Mouse (Mus musculus): Measurements from ENCODE around the gene Senp5. TPM values are rescaled to one million over a fixed set of nuclear protein-coding genes. Genes with fewer than 3 reads are reported as not detected.

The Senp5 gene
- 11.3 and 13.8 TPM in 2 replicates for polyA plus RNA-seq (2015; fragmentation: Nextera tagmentation; extraction: Ambion mirVana)

- peak within 1 kb of the TSS; percentile 78 for H3K4me2 ChIP-seq
- H3K4me1 ChIP-seq, result peaks cover 12% of the 10 kb centered on the region
- H3K27ac ChIP-seq, result peak within 1 kb of the TSS; percentile 83
- peak; percentile 94 for ATAC-seq (ENCODE audit: insufficient read depth, low FRiP score, low read depth)
- H3K9ac ChIP-seq, result peak within 1 kb of the TSS; percentile 91
- WGBS, result under 1% methylated on average over 57 of the region's 66 CpGs
- H3K27me3 ChIP-seq (replicated peaks), result no peaks in the 10 kb centered on the region
- no peaks in the 10 kb centered on the region for H3K36me3 ChIP-seq
- no peaks in the 10 kb centered on the region for H3K9me3 ChIP-seq
- H3K4me3 ChIP-seq (replicated peaks), result peak within 1 kb of the TSS; percentile 97
Measured at GRCm38 (mm10) chr16:32002509-32003477, at the start of gene Senp5. Gene Senp5 (minus strand): TSS chr16:32003287.

DNA sequence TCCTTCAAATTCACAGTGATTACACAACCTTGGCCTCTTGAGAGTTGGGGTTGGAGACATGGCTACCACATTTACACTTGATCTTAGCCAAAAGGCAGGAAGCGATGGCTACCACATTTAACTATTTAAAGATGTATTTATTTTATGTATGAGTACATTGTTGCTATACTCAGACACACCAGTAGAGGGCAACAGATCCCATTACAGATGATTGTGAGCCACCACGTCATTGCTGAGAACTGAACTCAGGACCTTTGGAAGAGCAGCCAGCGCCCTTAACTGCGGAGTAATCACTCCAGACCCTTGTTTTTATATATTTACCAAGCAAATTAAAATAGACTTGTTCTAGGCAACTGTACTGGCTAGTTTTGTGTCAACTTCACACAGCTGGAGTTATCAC is 39.3 kb upstream of the Senp5 start:
- no peaks in the 10 kb centered on the region for H3K4me1 ChIP-seq
- H3K4me3 ChIP-seq (replicated peaks), result no peak overlapping the region
- H3K4me2 ChIP-seq, result no peak overlapping the region
- no peaks in the 10 kb centered on the region for H3K27me3 ChIP-seq (replicated peaks)
- peaks cover 48% of the 10 kb centered on the region for H3K36me3 ChIP-seq
- no peak overlapping the region for H3K27ac ChIP-seq
- ATAC-seq (ENCODE audit: insufficient read depth, low FRiP score, low read depth), result no peak
- H3K9ac ChIP-seq, result no peak overlapping the region
- no peaks in the 10 kb centered on the region for H3K9me3 ChIP-seq
- WGBS, result 90% methylated on average over 4 of the region's 4 CpGs

DNA sequence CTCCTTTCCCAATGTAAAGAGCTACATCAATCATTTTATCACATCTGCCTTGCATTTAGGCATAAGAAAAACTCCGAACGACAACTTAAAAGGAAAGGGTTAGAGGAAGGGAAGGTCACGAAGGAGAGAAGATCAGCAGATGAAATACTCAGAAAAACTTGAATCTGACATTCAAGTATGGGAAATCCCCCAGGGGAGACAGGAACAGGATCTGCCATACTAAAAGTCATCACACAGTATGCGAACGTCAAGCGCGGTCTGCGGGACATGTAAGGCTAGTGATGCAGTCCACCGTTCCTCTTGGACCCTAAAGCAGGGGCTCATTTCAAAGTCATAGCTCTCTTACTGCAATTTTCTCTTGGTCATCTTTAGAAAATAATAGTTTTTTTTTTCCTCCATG is 16.6 kb upstream of the Senp5 start:
- ATAC-seq (ENCODE audit: insufficient read depth, low FRiP score, low read depth), result no peak
- H3K9ac ChIP-seq, result no peak overlapping the region
- no peaks in the 10 kb centered on the region for H3K9me3 ChIP-seq
- H3K4me3 ChIP-seq (replicated peaks), result no peak overlapping the region
- 93% methylated on average over 9 of the region's 9 CpGs for WGBS
- peaks cover 41% of the 10 kb centered on the region for H3K36me3 ChIP-seq
- no peaks in the 10 kb centered on the region for H3K27me3 ChIP-seq (replicated peaks)
- no peak overlapping the region for H3K4me2 ChIP-seq
- H3K4me1 ChIP-seq, result no peaks in the 10 kb centered on the region
- H3K27ac ChIP-seq, result no peak overlapping the region

- Histone ChIP-seq H3K36me3 (no peaks in the 10 kb centered on the region), H3K27me3 (replicated peaks) (no peaks in the 10 kb centered on the region), H3K9me3 (no peaks in the 10 kb centered on the region), H3K27ac (no peak overlapping the region), H3K4me1 (no peaks in the 10 kb centered on the region), H3K4me2 (no peak overlapping the region), H3K9ac (no peak overlapping the region), H3K4me3 (replicated peaks) (no peak overlapping the region)
- WGBS, result 70% methylated on average over 4 of the region's 4 CpGs
- no peak for ATAC-seq (ENCODE audit: insufficient read depth, low FRiP score, low read depth)
Measured at GRCm38 (mm10) chr16:32010330-32010729, 7.2 kb upstream of the Senp5 start.

DNA sequence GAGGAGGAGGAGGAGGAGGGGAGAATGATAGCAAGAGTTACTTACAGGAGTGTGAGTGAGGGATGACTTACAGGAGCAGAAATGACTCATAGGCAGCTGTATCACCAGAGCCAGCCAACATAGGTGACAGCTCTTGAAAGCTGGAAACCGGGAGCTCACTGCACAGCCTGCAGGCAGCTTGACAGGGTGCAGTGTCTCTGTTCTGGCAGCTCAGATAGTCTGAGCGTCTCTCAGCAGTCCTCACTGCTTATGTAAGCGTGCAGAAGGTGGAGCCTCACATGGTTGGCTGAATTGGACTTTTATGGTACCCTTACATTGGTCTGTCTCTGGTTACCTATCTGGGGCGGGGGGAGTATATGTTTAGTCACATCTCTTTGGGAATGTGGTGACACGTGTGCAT is 6.8 kb upstream of the Senp5 start:
- no peak overlapping the region for H3K27ac ChIP-seq
- H3K36me3 ChIP-seq, result no peaks in the 10 kb centered on the region
- H3K9me3 ChIP-seq, result no peaks in the 10 kb centered on the region
- ATAC-seq (ENCODE audit: insufficient read depth, low FRiP score, low read depth), result 0 out of 2 replicates have a peak, but pooled peaks have one; percentile 47
- H3K9ac ChIP-seq, result no peak overlapping the region
- H3K27me3 ChIP-seq (replicated peaks), result no peaks in the 10 kb centered on the region
- H3K4me1 ChIP-seq, result no peaks in the 10 kb centered on the region
- H3K4me3 ChIP-seq (replicated peaks), result no peak overlapping the region
- H3K4me2 ChIP-seq, result no peak overlapping the region
- WGBS, result 28% methylated on average over 5 of the region's 5 CpGs

DNA sequence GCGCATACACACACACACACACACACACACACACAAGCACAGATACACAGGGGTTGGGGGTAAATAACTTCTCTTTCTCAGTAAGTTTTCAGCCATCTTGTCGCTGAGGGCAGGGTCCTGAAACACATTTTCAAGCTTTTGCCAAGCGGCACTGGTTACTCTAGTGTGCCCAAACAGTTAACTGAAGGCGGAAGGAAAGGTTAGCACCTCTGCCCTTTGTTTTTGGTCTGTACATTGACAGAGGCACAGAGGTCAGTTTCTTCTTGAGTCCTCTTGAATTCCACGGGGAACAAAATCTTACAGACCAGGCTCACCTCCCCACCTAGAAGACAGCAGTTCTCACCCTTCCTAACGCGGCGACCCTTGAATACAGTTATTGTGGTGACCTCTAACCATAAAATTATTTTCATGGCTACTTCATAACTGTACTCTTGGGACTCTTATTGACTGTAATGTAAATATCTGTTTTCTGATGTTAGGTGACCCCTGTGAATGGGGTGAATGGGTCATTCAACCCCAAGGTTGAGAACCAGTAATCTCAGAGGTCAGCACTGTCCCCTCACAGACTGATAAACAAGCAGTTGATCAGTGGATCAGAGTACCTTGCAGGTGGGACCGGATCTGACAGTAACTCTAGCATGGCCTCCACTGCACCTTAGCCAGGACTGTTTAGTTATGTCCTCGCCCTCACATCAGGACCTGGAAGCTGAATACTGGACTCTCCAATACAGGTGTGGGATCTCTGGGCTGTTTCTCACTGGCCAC is 5.6 kb upstream of the Senp5 start:
- Histone ChIP-seq H3K9me3 (no peaks in the 10 kb centered on the region), H3K4me3 (replicated peaks) (no peak overlapping the region), H3K4me1 (peaks cover under 1% of the 10 kb centered on the region; the same call in 1 of the 2 replicates), H3K27ac (no peak overlapping the region), H3K27me3 (replicated peaks) (no peaks in the 10 kb centered on the region), H3K4me2 (no peak overlapping the region), H3K36me3 (no peaks in the 10 kb centered on the region), H3K9ac (no peak overlapping the region)
- 0 out of 2 replicates have a peak, but pooled peaks have one; percentile 6 for ATAC-seq (ENCODE audit: insufficient read depth, low FRiP score, low read depth)
- WGBS, result 57% methylated on average over 10 of the region's 10 CpGs

- peaks cover 12% of the 10 kb centered on the region for H3K4me1 ChIP-seq
- no peak for ATAC-seq (ENCODE audit: insufficient read depth, low FRiP score, low read depth)
- H3K9ac ChIP-seq, result no peak overlapping the region
- H3K36me3 ChIP-seq, result no peaks in the 10 kb centered on the region
- no peak overlapping the region for H3K27ac ChIP-seq
- no peak overlapping the region for H3K4me2 ChIP-seq
- no peaks in the 10 kb centered on the region for H3K27me3 ChIP-seq (replicated peaks)
- H3K4me3 ChIP-seq (replicated peaks), result no peak overlapping the region
- no peaks in the 10 kb centered on the region for H3K9me3 ChIP-seq
- 90% methylated on average over 3 of the region's 3 CpGs for WGBS
Measured at GRCm38 (mm10) chr16:32004731-32005130, 1.6 kb upstream of the Senp5 start.

GRCm38 (mm10) chr16:31996371-31996770 is 6.7 kb downstream of the Senp5 start:
- no peak overlapping the region for H3K4me2 ChIP-seq
- ATAC-seq (ENCODE audit: insufficient read depth, low FRiP score, low read depth), result no peak
- H3K9me3 ChIP-seq, result no peaks in the 10 kb centered on the region
- 0 out of 2 replicates have a peak, but pooled peaks cover under 1% of the 10 kb centered on the region for H3K4me1 ChIP-seq
- H3K9ac ChIP-seq, result no peak overlapping the region
- H3K27ac ChIP-seq, result no peak overlapping the region
- 86% methylated on average over 5 of the region's 5 CpGs for WGBS
- H3K4me3 ChIP-seq (replicated peaks), result no peak overlapping the region
- H3K27me3 ChIP-seq (replicated peaks), result no peaks in the 10 kb centered on the region
- H3K36me3 ChIP-seq, result peaks cover 3% of the 10 kb centered on the region; the same call in 1 of the 2 replicates

DNA sequence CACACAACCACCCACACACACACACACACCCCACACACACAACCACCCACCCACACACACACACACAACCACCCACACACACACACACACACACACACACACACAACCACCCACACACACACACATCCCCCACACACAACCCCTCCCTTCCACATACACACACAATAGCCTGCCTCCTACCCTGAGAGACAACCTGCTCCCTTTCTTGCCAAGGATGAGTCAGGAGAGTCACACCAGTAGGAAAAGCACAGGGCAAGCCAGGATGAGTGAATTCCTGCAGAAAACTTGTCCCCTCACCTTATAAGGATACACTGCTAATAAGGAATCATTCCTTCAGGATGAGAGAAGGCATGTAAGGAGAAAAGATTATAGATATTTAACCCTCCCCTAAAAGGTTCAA is 9.1 kb downstream of the Senp5 start:
- Histone ChIP-seq H3K4me2 (no peak overlapping the region), H3K9me3 (no peaks in the 10 kb centered on the region), H3K4me1 (no peaks in the 10 kb centered on the region), H3K36me3 (peaks cover 14% of the 10 kb centered on the region), H3K27me3 (replicated peaks) (no peaks in the 10 kb centered on the region), H3K4me3 (replicated peaks) (no peak overlapping the region), H3K9ac (no peak overlapping the region), H3K27ac (no peak overlapping the region)
- ATAC-seq (ENCODE audit: insufficient read depth, low FRiP score, low read depth), result no peak

- 95% methylated on average over 4 of the region's 4 CpGs for WGBS
- Histone ChIP-seq H3K4me3 (replicated peaks) (no peak overlapping the region), H3K27me3 (replicated peaks) (no peaks in the 10 kb centered on the region), H3K27ac (no peak overlapping the region), H3K4me2 (no peak overlapping the region), H3K9ac (no peak overlapping the region), H3K4me1 (no peaks in the 10 kb centered on the region), H3K36me3 (peaks cover 19% of the 10 kb centered on the region), H3K9me3 (no peaks in the 10 kb centered on the region)
- ATAC-seq (ENCODE audit: insufficient read depth, low FRiP score, low read depth), result no peak
Measured at GRCm38 (mm10) chr16:31993195-31993594, 9.9 kb downstream of the Senp5 start.

- H3K27me3 ChIP-seq (replicated peaks), result no peaks in the 10 kb centered on the region
- H3K4me2 ChIP-seq, result no peak overlapping the region
- H3K4me1 ChIP-seq, result no peaks in the 10 kb centered on the region
- H3K27ac ChIP-seq, result no peak overlapping the region
- no peaks in the 10 kb centered on the region for H3K9me3 ChIP-seq
- no peak overlapping the region for H3K9ac ChIP-seq
- ATAC-seq (ENCODE audit: insufficient read depth, low FRiP score, low read depth), result no peak
- peaks cover 19% of the 10 kb centered on the region for H3K36me3 ChIP-seq
- no peak overlapping the region for H3K4me3 ChIP-seq (replicated peaks)
- WGBS, result 50% methylated on average over 1 of the region's 1 CpGs
Measured at GRCm38 (mm10) chr16:31992039-31992438, 11.0 kb downstream of the Senp5 start.

GRCm38 (mm10) chr16:31980946-31981345 is 22.1 kb downstream of the Senp5 start:
- no peaks in the 10 kb centered on the region for H3K4me1 ChIP-seq
- peaks cover 9% of the 10 kb centered on the region for H3K36me3 ChIP-seq
- 79% methylated on average over 5 of the region's 5 CpGs for WGBS
- H3K4me3 ChIP-seq (replicated peaks), result no peak overlapping the region
- H3K27me3 ChIP-seq (replicated peaks), result no peaks in the 10 kb centered on the region
- H3K4me2 ChIP-seq, result no peak overlapping the region
- no peaks in the 10 kb centered on the region for H3K9me3 ChIP-seq
- H3K9ac ChIP-seq, result no peak overlapping the region
- ATAC-seq (ENCODE audit: insufficient read depth, low FRiP score, low read depth), result no peak
- no peak overlapping the region for H3K27ac ChIP-seq
